Mouse (Mus musculus): ENCODE measurements at regions not wholly inside any gene's neighbourhood (a gene's known extent, or its start where the extent isn't known, plus 50 kb on each side); places are given as distances from the start of the nearest gene placed in this dataset.

GRCm38 (mm10) chr12:70674144-70674543 lies 151.2 kb upstream of the Frmd6 start:
- DNase-seq = no peak

GRCm38 (mm10) chr12:70675846-70676245 lies 149.5 kb upstream of the Frmd6 start:
- DNase-seq = no peak

- DNase-seq = no peak
Observed at GRCm38 (mm10) chr12:70679701-70680425, 145.5 kb upstream of the Frmd6 start.

GRCm38 (mm10) chr12:70681407-70681990 lies 143.8 kb upstream of the Frmd6 start:
- DNase-seq = no peak

- DNase-seq = no peak
Observed at GRCm38 (mm10) chr12:70684354-70684753, 141.0 kb upstream of the Frmd6 start.

GRCm38 (mm10) chr12:70685432-70685831 lies 139.9 kb upstream of the Frmd6 start:
- DNase-seq = no peak

- no peak for DNase-seq
Observed at GRCm38 (mm10) chr12:70686337-70686736, 139.0 kb upstream of the Frmd6 start.

- DNase-seq = no peak
Observed at GRCm38 (mm10) chr12:70686971-70687370, 138.3 kb upstream of the Frmd6 start.

- no peak for DNase-seq
Observed at GRCm38 (mm10) chr12:70695162-70695561, 130.2 kb upstream of the Frmd6 start.

- DNase-seq = no peak
Observed at GRCm38 (mm10) chr12:70696256-70696655, 129.1 kb upstream of the Frmd6 start.

GRCm38 (mm10) chr12:70698466-70698865 lies 126.8 kb upstream of the Frmd6 start:
- DNase-seq = no peak

GRCm38 (mm10) chr12:70702473-70702872 lies 122.8 kb upstream of the Frmd6 start:
- no peak for DNase-seq

- DNase-seq = no peak
Observed at GRCm38 (mm10) chr12:70706806-70707628, 118.3 kb upstream of the Frmd6 start.

GRCm38 (mm10) chr12:70707629-70708289 lies 117.6 kb upstream of the Frmd6 start:
- DNase-seq = no peak

GRCm38 (mm10) chr12:70708290-70708668 lies 117.0 kb upstream of the Frmd6 start:
- DNase-seq = no peak

- DNase-seq = no peak
Observed at GRCm38 (mm10) chr12:70710311-70710710, 115.0 kb upstream of the Frmd6 start.

- DNase-seq = no peak
Observed at GRCm38 (mm10) chr12:70711030-70711429, 114.3 kb upstream of the Frmd6 start.

GRCm38 (mm10) chr12:70712322-70713024 lies 112.8 kb upstream of the Frmd6 start:
- no peak for DNase-seq

GRCm38 (mm10) chr12:70713499-70714280 lies 111.6 kb upstream of the Frmd6 start:
- DNase-seq = no peak

- no peak for DNase-seq
Observed at GRCm38 (mm10) chr12:70714281-70714679, 111.0 kb upstream of the Frmd6 start.

- DNase-seq = no peak
Observed at GRCm38 (mm10) chr12:70715836-70716235, 109.5 kb upstream of the Frmd6 start.

- no peak for DNase-seq
Observed at GRCm38 (mm10) chr12:70718602-70719001, 106.7 kb upstream of the Frmd6 start.

All from spleen, adult 18-20 months (tissue).